Mouse (Mus musculus) liver, embryonic 14.5 days (tissue): Measurements from ENCODE around the gene Arid3c.

Experiments used
- CTCF ChIP-seq: IDR thresholded peaks from 2 replicates; pipeline ENCODE4 v1.5.1; 2016; ENCODE audit warnings: antibody characterized with exemption, low read depth, control low read depth
- EP300 ChIP-seq: IDR thresholded peaks from 2 replicates; pipeline ENCODE4 v1.6.1; 2016; ENCODE audit warnings: antibody characterized with exemption, low read depth

- TF ChIP-seq CTCF (no peak), EP300 (no peak)
Measured at GRCm38 (mm10) chr4:41704651-41705050, 26.3 kb downstream of the Arid3c start.
